Mouse (Mus musculus) lung, embryonic 14.5 days (tissue): ENCODE results near the gene Wfdc15a. TPM values are rescaled to one million over a fixed set of nuclear protein-coding genes. Genes with fewer than 3 reads are reported as not detected.

Experiments
- ATAC-seq: fragments of 200-750 bp; cut with Nextera tagmentation; 2 replicates; pipeline ENCODE4 v1.8.0; 2017; ENCODE audit warnings: mild to moderate bottlenecking, moderate TSS enrichment, moderate library complexity; ENCODE audit not compliant: insufficient read depth
- DNase-seq: peaks from one replicate; pipeline ENCODE4 v3.0.0-alpha.2; 2015
- H3K27ac ChIP-seq: fragments of 300-500 bp; sonication (generic); 2 replicates; pipeline ENCODE4 v1.5.1; 2014; ENCODE audit warnings: low read depth, mild to moderate bottlenecking, moderate library complexity
- H3K27me3 ChIP-seq: fragments of 300-500 bp; sonication (generic); 2 replicates; pipeline ENCODE4 v1.6.1; 2014; ENCODE audit warnings: low read length, control low read depth; ENCODE audit not compliant: insufficient read depth
- H3K36me3 ChIP-seq: fragments of 300-500 bp; sonication (generic); 2 replicates; pipeline ENCODE4 v1.6.1; 2014; ENCODE audit warnings: control low read depth; ENCODE audit not compliant: insufficient read depth
- H3K4me1 ChIP-seq: fragments of 300-500 bp; sonication (generic); 2 replicates; pipeline ENCODE4 v1.6.1; 2014; ENCODE audit warnings: antibody characterized with exemption, control low read depth; ENCODE audit not compliant: insufficient read depth
- H3K4me2 ChIP-seq: fragments of 300-500 bp; sonication (generic); 2 replicates; pipeline ENCODE4 v1.6.1; 2014; ENCODE audit warnings: mild to moderate bottlenecking
- H3K4me3 ChIP-seq: fragments of 300-500 bp; sonication (generic); 2 replicates; pipeline ENCODE4 v1.5.1; 2014; ENCODE audit warnings: low read depth, low read length
- H3K9ac ChIP-seq: fragments of 300-500 bp; sonication (generic); 2 replicates; pipeline ENCODE4 v1.6.1; 2014
- H3K9me3 ChIP-seq: fragments of 300-500 bp; sonication (generic); 2 replicates; pipeline ENCODE4 v1.6.1; 2016; ENCODE audit warnings: low read depth, low read length, control low read depth
- CTCF ChIP-seq: IDR thresholded peaks from 2 replicates; pipeline ENCODE4 v1.5.1; 2016; ENCODE audit warnings: antibody characterized with exemption, low read depth
- WGBS: fragments of 180-500 bp; shearing (Covaris S2); extraction: QIAGEN DNeasy Blood & Tissue Kit; methylation state at CpG from one replicate; pipeline ENCODE4 v1.1.7; 2014; 5-methylcytosine and 5-hydroxymethylcytosine counted together
- polyA plus RNA-seq: library from polyadenylated mRNA; unstranded; fragments of >200 nt; fragmentation: Nextera tagmentation; extraction: Ambion mirVana; gene quantifications from 2 replicates; pipeline ENCODE4 v1.2.1, GENCODE M21; 2014

Gene Wfdc15a
- polyA plus RNA-seq, 1 experiment from 2014 or later = not detected

- no peak for DNase-seq
- H3K4me3 ChIP-seq = no peak overlapping the region
- no peak overlapping the region for H3K9ac ChIP-seq
- 82% methylated on average over 5 of the region's 5 CpGs for WGBS
- TF ChIP-seq CTCF = no peak
- no peaks in the 10 kb centered on the region for H3K36me3 ChIP-seq
- no peaks in the 10 kb centered on the region for H3K4me1 ChIP-seq
- no peak overlapping the region for H3K4me2 ChIP-seq
- H3K9me3 ChIP-seq = no peaks in the 10 kb centered on the region
- 0 out of 2 replicates have a peak, but pooled peaks cover 3% of the 10 kb centered on the region for H3K27me3 ChIP-seq
- ATAC-seq = no peak
- no peak overlapping the region for H3K27ac ChIP-seq
These were observed 22.1 kb downstream of the Wfdc15a start for GRCm38 (mm10) chr2:164177831-164178230.

GRCm38 (mm10) chr2:164175850-164176249 is 24.1 kb downstream of the Wfdc15a start:
- H3K27me3 ChIP-seq = peaks cover 15% of the 10 kb centered on the region
- no peak overlapping the region for H3K9ac ChIP-seq
- no peak for DNase-seq
- ATAC-seq = no peak
- H3K4me2 ChIP-seq = no peak overlapping the region
- H3K9me3 ChIP-seq = no peaks in the 10 kb centered on the region
- no peaks in the 10 kb centered on the region for H3K36me3 ChIP-seq
- no peaks in the 10 kb centered on the region for H3K4me1 ChIP-seq
- WGBS = 74% methylated on average over 3 of the region's 3 CpGs
- H3K4me3 ChIP-seq = no peak overlapping the region
- no peak for TF ChIP-seq CTCF
- H3K27ac ChIP-seq = no peak overlapping the region

DNA sequence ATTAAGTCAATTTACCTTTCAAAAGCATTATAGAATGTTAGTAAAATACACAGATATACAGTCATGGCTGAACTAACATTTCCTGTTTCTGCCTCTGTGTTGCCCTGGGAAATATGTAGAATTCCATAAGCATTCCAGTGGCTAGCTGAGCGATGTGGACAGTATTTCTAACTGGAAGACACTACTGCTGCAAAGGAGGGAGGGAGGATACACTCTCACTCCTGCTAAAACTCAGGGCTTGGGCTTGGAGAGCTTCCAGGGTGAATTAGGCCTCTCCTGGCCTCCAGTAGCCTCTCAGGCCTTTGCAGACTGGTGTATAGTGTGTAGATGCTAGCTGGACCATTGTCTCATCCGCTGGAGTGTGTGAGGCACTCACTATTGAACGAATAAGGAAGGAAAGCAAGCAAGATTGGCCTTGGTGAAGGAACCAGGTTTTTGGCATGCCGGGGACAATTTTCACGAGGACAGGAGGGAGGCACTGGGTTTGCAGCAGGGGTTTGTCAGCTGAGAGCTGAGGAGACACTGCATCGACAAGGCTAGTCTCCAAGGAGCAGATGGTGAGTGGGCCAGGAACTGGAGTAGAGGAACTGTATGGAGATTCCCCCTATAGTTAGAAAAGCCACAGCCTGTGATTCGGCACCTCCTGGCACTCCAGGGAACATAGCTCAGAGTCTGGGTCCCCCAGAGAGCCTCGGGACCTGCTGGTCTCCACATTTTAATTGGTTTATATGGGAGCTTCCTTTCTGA is 25.1 kb downstream of the Wfdc15a start:
- Histone ChIP-seq H3K36me3 (no peaks in the 10 kb centered on the region), H3K27me3 (peaks cover 25% of the 10 kb centered on the region), H3K9ac (no peak overlapping the region; the same call in 1 of the 2 replicates), H3K9me3 (no peaks in the 10 kb centered on the region), H3K4me3 (no peak overlapping the region), H3K27ac (no peak overlapping the region), H3K4me2 (no peak overlapping the region), H3K4me1 (no peaks in the 10 kb centered on the region)
- TF ChIP-seq CTCF = no peak
- 62% methylated on average over 8 of the region's 8 CpGs for WGBS
- DNase-seq = peak; percentile 17
- ATAC-seq = no peak

DNA sequence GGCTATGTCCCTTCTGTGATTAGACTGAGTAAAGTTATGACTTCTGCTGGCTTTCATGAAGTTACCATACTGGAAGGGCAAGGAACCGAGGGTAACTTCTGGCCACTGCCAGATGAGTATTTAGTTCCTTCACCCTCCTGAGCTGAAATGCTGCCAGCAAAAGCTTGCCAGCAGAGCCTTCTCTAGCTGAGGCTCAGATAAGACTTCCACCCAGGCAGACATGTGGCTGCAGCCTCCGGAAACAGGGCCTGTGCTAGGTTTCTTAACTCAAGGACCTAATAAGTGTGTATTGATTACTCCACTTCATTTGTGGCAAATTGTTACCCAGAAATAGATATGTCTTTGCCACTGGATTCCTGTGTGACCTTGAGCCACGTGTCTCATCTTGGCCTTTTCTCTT is 26.5 kb downstream of the Wfdc15a start:
- TF ChIP-seq CTCF = no peak
- Histone ChIP-seq H3K4me3 (no peak overlapping the region), H3K9ac (no peak overlapping the region), H3K4me1 (no peaks in the 10 kb centered on the region), H3K27ac (no peak overlapping the region), H3K9me3 (no peaks in the 10 kb centered on the region), H3K27me3 (peaks cover 40% of the 10 kb centered on the region), H3K4me2 (no peak overlapping the region), H3K36me3 (no peaks in the 10 kb centered on the region)
- DNase-seq = no peak
- ATAC-seq = no peak
- WGBS = 56% methylated on average over 3 of the region's 3 CpGs

DNA sequence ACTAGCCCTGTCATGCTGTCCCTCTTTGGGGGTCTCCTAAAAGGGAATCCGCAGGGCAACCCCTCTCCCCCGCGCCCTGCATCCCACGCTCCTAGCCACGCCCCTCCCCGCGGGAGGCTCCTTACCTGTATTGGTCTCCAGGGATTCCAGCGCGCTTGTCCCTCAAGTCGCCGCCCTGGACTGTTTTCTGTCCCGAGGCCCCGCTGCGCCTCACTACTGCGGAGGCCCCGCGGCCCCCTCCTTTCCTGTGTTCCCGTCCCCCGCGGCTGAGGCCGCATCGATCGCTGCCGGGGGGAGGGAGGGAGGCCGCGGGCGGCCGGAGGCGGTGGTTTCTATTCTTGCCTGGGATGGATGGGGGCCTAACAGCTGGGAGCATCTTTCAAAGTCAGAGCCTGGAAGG is 29.0 kb downstream of the Wfdc15a start, which contains the start of gene Kcns1:
Gene Kcns1, minus strand, starts transcription at position 212 of the 400 bp plus-strand sequence.
- Histone ChIP-seq H3K4me2 (peak within 1 kb of the TSS; percentile 58), H3K4me1 (no peaks in the 10 kb centered on the region), H3K4me3 (peak within 1 kb of the TSS; percentile 24), H3K27ac (no peak within 1 kb of the TSS), H3K36me3 (no peaks in the 10 kb centered on the region), H3K27me3 (peaks cover 64% of the 10 kb centered on the region), H3K9ac (no peak within 1 kb of the TSS), H3K9me3 (no peaks in the 10 kb centered on the region)
- TF ChIP-seq CTCF = no peak
- ATAC-seq (no peak), DNase-seq (no peak)
- WGBS = under 1% methylated on average over 29 of the region's 29 CpGs

DNA sequence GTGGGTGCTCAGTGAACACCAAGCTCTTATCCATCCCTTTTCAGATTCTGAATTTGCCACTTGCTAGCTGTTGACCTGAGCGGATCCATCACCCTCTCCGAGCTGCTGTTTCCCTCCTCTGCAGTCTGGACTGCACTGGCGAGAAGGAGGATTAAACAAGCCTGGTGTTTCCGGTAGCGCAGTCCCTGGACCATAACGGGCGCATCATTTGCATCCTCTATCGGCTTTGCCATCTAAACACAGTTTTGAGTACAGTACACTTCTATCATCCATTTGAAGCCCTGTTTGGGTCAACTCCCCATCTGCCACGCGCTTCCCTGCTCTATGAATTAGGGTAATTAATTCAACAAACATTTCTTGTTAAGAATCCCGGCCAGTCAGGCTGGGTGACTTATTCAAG is 29.6 kb downstream of the Wfdc15a start:
- H3K4me2 ChIP-seq = no peak overlapping the region; the same call in 1 of the 2 replicates
- no peaks in the 10 kb centered on the region for H3K36me3 ChIP-seq
- H3K4me1 ChIP-seq = no peaks in the 10 kb centered on the region
- TF ChIP-seq CTCF = no peak
- H3K9ac ChIP-seq = no peak overlapping the region
- WGBS = 5% methylated on average over 11 of the region's 11 CpGs
- H3K9me3 ChIP-seq = no peaks in the 10 kb centered on the region
- DNase-seq = peak; percentile 12
- H3K27ac ChIP-seq = no peak overlapping the region
- no peak for ATAC-seq
- peaks cover 65% of the 10 kb centered on the region for H3K27me3 ChIP-seq
- no peak overlapping the region for H3K4me3 ChIP-seq

DNA sequence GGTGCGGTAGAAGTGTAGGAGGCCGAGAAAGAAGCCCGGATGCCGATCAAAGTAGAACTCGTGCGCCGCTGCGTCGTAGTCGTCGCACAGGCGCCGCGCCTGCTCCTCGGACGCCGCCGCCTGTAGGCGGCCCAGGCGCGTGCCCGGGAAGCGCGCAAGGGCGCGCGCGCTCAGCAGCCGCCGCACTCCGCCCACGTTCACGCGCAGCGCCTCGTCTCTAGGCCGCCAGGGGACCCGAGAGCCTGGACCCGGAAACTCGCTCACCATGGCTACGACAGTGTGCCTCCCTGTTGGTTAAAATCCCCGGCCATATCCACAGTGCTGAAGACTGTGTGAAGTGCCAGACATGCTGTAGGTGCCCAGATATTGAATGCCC is 31.4 kb downstream of the Wfdc15a start:
- H3K27me3 ChIP-seq = peaks cover 65% of the 10 kb centered on the region
- TF ChIP-seq CTCF = peak; percentile 25; the same call in 1 of the 2 replicates
- H3K36me3 ChIP-seq = no peaks in the 10 kb centered on the region
- 9% methylated on average over 42 of the region's 42 CpGs for WGBS
- no peaks in the 10 kb centered on the region for H3K9me3 ChIP-seq
- ATAC-seq = peak; percentile 44; the same call in 1 of the 2 replicates
- peak overlapping the region; percentile 35 for H3K4me3 ChIP-seq
- H3K9ac ChIP-seq = no peak overlapping the region
- H3K4me2 ChIP-seq = peak overlapping the region; percentile 62
- no peaks in the 10 kb centered on the region for H3K4me1 ChIP-seq
- no peak overlapping the region for H3K27ac ChIP-seq
- DNase-seq = peak; percentile 46
